Mouse (Mus musculus) heart, embryonic 10.5 days (tissue): ENCODE data around the gene Bcar3. TPM values are rescaled to one million over a fixed set of nuclear protein-coding genes. Genes with fewer than 3 reads are reported as not detected.

Experiments used
- DNase-seq: peaks from one replicate; pipeline ENCODE4 v3.0.0-alpha.2; 2017; ENCODE audit warnings: low spot score
- H3K27ac ChIP-seq: fragments of 300-500 bp; sonication (generic); 2 replicates; pipeline ENCODE4 v1.5.1; 2016; ENCODE audit warnings: mild to moderate bottlenecking
- H3K27me3 ChIP-seq: fragments of 300-500 bp; sonication (generic); 2 replicates; pipeline ENCODE4 v1.6.1; 2016; ENCODE audit warnings: mild to moderate bottlenecking; ENCODE audit not compliant: poor library complexity, insufficient read depth, severe bottlenecking
- H3K36me3 ChIP-seq: fragments of 300-500 bp; sonication (generic); 2 replicates; pipeline ENCODE4 v1.6.1; 2016; ENCODE audit warnings: mild to moderate bottlenecking, moderate library complexity
- H3K4me1 ChIP-seq: fragments of 300-500 bp; sonication (generic); 2 replicates; pipeline ENCODE4 v1.6.1; 2016; ENCODE audit warnings: mild to moderate bottlenecking
- H3K4me3 ChIP-seq: fragments of 300-500 bp; sonication (generic); 2 replicates; pipeline ENCODE4 v1.5.1; 2016; ENCODE audit warnings: mild to moderate bottlenecking, moderate library complexity
- H3K9me3 ChIP-seq: fragments of 300-500 bp; sonication (generic); 2 replicates; pipeline ENCODE4 v1.6.1; 2016; ENCODE audit warnings: mild to moderate bottlenecking, moderate library complexity
- WGBS: fragments of 180-500 bp; shearing (Covaris S2); methylation state at CpG from one replicate; pipeline ENCODE4 v1.1.7; 2016; 5-methylcytosine and 5-hydroxymethylcytosine counted together
- polyA plus RNA-seq: library from polyadenylated mRNA; unstranded; fragments of >200 nt; fragmentation: Nextera tagmentation; extraction: Ambion mirVana; gene quantifications from 2 replicates; pipeline ENCODE4 v1.2.1, GENCODE M21; 2016

Gene Bcar3
- polyA plus RNA-seq, 1 experiment from 2014 or later, result 17.0 TPM

- 74% methylated on average over 17 of the region's 17 CpGs for WGBS
- Histone ChIP-seq H3K27ac (no peak overlapping the region), H3K4me1 (peaks cover 6% of the 10 kb centered on the region), H3K4me3 (no peak overlapping the region), H3K9me3 (no peaks in the 10 kb centered on the region), H3K27me3 (no peaks in the 10 kb centered on the region), H3K36me3 (peaks cover 60% of the 10 kb centered on the region)
- DNase-seq, result no peak
These were observed 246.2 kb downstream of the Bcar3 start for GRCm38 (mm10) chr3:122539961-122540690.

GRCm38 (mm10) chr3:122540918-122541317 is 247.0 kb downstream of the Bcar3 start:
- Histone ChIP-seq H3K4me3 (no peak overlapping the region), H3K36me3 (peaks cover 65% of the 10 kb centered on the region), H3K4me1 (peaks cover 6% of the 10 kb centered on the region), H3K27me3 (no peaks in the 10 kb centered on the region), H3K27ac (no peak overlapping the region), H3K9me3 (no peaks in the 10 kb centered on the region)
- 80% methylated on average over 4 of the region's 4 CpGs for WGBS
- no peak for DNase-seq

- peaks cover 58% of the 10 kb centered on the region for H3K36me3 ChIP-seq
- no peaks in the 10 kb centered on the region for H3K4me1 ChIP-seq
- no peak overlapping the region for H3K27ac ChIP-seq
- WGBS, result 92% methylated on average over 2 of the region's 2 CpGs
- no peaks in the 10 kb centered on the region for H3K9me3 ChIP-seq
- no peaks in the 10 kb centered on the region for H3K27me3 ChIP-seq
- no peak for DNase-seq
- H3K4me3 ChIP-seq, result no peak overlapping the region
These were observed 251.4 kb downstream of the Bcar3 start for GRCm38 (mm10) chr3:122545346-122545745.

GRCm38 (mm10) chr3:122547469-122547868 is 253.5 kb downstream of the Bcar3 start:
- Histone ChIP-seq H3K4me3 (no peak overlapping the region), H3K9me3 (no peaks in the 10 kb centered on the region), H3K27ac (no peak overlapping the region), H3K4me1 (no peaks in the 10 kb centered on the region), H3K27me3 (no peaks in the 10 kb centered on the region), H3K36me3 (peaks cover 44% of the 10 kb centered on the region)
- WGBS, result 74% methylated on average over 4 of the region's 4 CpGs
- no peak for DNase-seq

- Histone ChIP-seq H3K9me3 (no peaks in the 10 kb centered on the region), H3K4me1 (no peaks in the 10 kb centered on the region), H3K4me3 (no peak overlapping the region), H3K36me3 (peaks cover 18% of the 10 kb centered on the region), H3K27ac (no peak overlapping the region), H3K27me3 (no peaks in the 10 kb centered on the region)
- DNase-seq, result no peak
- WGBS, result 94% methylated on average over 3 of the region's 3 CpGs
These were observed 257.2 kb downstream of the Bcar3 start for GRCm38 (mm10) chr3:122551174-122551573.

GRCm38 (mm10) chr3:122557766-122558165 is 263.8 kb downstream of the Bcar3 start:
- Histone ChIP-seq H3K4me1 (no peaks in the 10 kb centered on the region), H3K27me3 (no peaks in the 10 kb centered on the region), H3K27ac (no peak overlapping the region), H3K9me3 (no peaks in the 10 kb centered on the region), H3K36me3 (peaks cover 18% of the 10 kb centered on the region; the same call in 1 of the 2 replicates), H3K4me3 (no peak overlapping the region)
- 86% methylated on average over 2 of the region's 2 CpGs for WGBS
- no peak for DNase-seq

GRCm38 (mm10) chr3:122565285-122565684 is 271.3 kb downstream of the Bcar3 start:
- H3K4me3 ChIP-seq, result no peak overlapping the region
- peak; percentile 78 for DNase-seq
- H3K9me3 ChIP-seq, result no peaks in the 10 kb centered on the region
- H3K36me3 ChIP-seq, result peaks cover 15% of the 10 kb centered on the region
- 17% methylated on average over 7 of the region's 7 CpGs for WGBS
- H3K27ac ChIP-seq, result no peak overlapping the region
- H3K27me3 ChIP-seq, result no peaks in the 10 kb centered on the region
- peaks cover 9% of the 10 kb centered on the region; the same call in 1 of the 2 replicates for H3K4me1 ChIP-seq

- no peak overlapping the region for H3K4me3 ChIP-seq
- H3K36me3 ChIP-seq, result peaks cover 15% of the 10 kb centered on the region
- no peaks in the 10 kb centered on the region for H3K9me3 ChIP-seq
- no peaks in the 10 kb centered on the region for H3K27me3 ChIP-seq
- H3K4me1 ChIP-seq, result peaks cover 9% of the 10 kb centered on the region; the same call in 1 of the 2 replicates
- no peak overlapping the region for H3K27ac ChIP-seq
- DNase-seq, result no peak
- 74% methylated on average over 3 of the region's 3 CpGs for WGBS
These were observed 272.2 kb downstream of the Bcar3 start for GRCm38 (mm10) chr3:122566112-122566511.

- H3K9me3 ChIP-seq, result no peaks in the 10 kb centered on the region
- DNase-seq, result no peak
- H3K27me3 ChIP-seq, result no peaks in the 10 kb centered on the region
- H3K4me1 ChIP-seq, result peaks cover 9% of the 10 kb centered on the region; the same call in 1 of the 2 replicates
- peaks cover 11% of the 10 kb centered on the region for H3K36me3 ChIP-seq
- 59% methylated on average over 4 of the region's 4 CpGs for WGBS
- H3K27ac ChIP-seq, result 0 out of 2 replicates have a peak overlapping the region, but pooled peaks have one; percentile 29
- H3K4me3 ChIP-seq, result no peak overlapping the region
These were observed 272.6 kb downstream of the Bcar3 start for GRCm38 (mm10) chr3:122566549-122566948.

GRCm38 (mm10) chr3:122573426-122574286 is 279.7 kb downstream of the Bcar3 start:
- no peak overlapping the region for H3K4me3 ChIP-seq
- no peak for DNase-seq
- 91% methylated on average over 5 of the region's 5 CpGs for WGBS
- no peaks in the 10 kb centered on the region for H3K4me1 ChIP-seq
- H3K9me3 ChIP-seq, result no peaks in the 10 kb centered on the region
- H3K27ac ChIP-seq, result no peak overlapping the region
- peaks cover 8% of the 10 kb centered on the region; the same call in 1 of the 2 replicates for H3K36me3 ChIP-seq
- no peaks in the 10 kb centered on the region for H3K27me3 ChIP-seq

GRCm38 (mm10) chr3:122574921-122575320 is 281.0 kb downstream of the Bcar3 start:
- Histone ChIP-seq H3K27ac (no peak overlapping the region), H3K9me3 (no peaks in the 10 kb centered on the region)

GRCm38 (mm10) chr3:122577360-122577759 is 283.4 kb downstream of the Bcar3 start:
- Histone ChIP-seq H3K4me3 (no peak overlapping the region), H3K27me3 (no peaks in the 10 kb centered on the region), H3K4me1 (no peaks in the 10 kb centered on the region), H3K27ac (no peak overlapping the region), H3K9me3 (no peaks in the 10 kb centered on the region), H3K36me3 (peaks cover 8% of the 10 kb centered on the region; the same call in 1 of the 2 replicates)
- DNase-seq, result no peak

More at GRCm38 (mm10) chr3:122574921-122575320, 281.0 kb downstream of the Bcar3 start:
- Histone ChIP-seq H3K4me3 (no peak overlapping the region), H3K36me3 (peaks cover 8% of the 10 kb centered on the region; the same call in 1 of the 2 replicates), H3K27me3 (no peaks in the 10 kb centered on the region), H3K4me1 (no peaks in the 10 kb centered on the region)
- no peak for DNase-seq
- WGBS, result 76% methylated on average over 1 of the region's 1 CpGs
